Mouse (Mus musculus) bone marrow, adult 2 months (tissue): ENCODE measurements at regions not wholly inside any gene's neighbourhood (a gene's known extent, or its start where the extent isn't known, plus 50 kb on each side); places are given as distances from the start of the nearest gene placed in this dataset.

Experiments
- CTCF ChIP-seq: fragments of 200-500 bp; IDR thresholded peaks from 2 replicates; pipeline ENCODE4 v1.5.1; 2011; ENCODE audit warnings: low read length, control low read depth; ENCODE audit not compliant: control insufficient read depth, insufficient read depth
- POLR2A ChIP-seq: fragments of 200-500 bp; IDR thresholded peaks from 2 replicates; pipeline ENCODE4 v1.6.1; 2011; ENCODE audit warnings: low read depth, mild to moderate bottlenecking, control low read depth, low read length, borderline replicate concordance; ENCODE audit not compliant: control insufficient read depth

GRCm38 (mm10) chr6:84491106-84491505 is 102.6 kb downstream of the Cyp26b1 start:
- TF ChIP-seq CTCF (no peak), POLR2A (no peak)
